Mouse (Mus musculus) C2C12 (cell line): Measurements from ENCODE around the gene Clasp1. TPM values are rescaled to one million over a fixed set of nuclear protein-coding genes. Genes with fewer than 3 reads are reported as not detected.

Experiments used
- H3K27me3 ChIP-seq: one replicate; pipeline ENCODE4 v1.6.1; 2011; ENCODE audit not compliant: control insufficient read depth, insufficient read depth, insufficient read length
- H3K36me3 ChIP-seq: one replicate; pipeline ENCODE4 v1.6.1; 2011; ENCODE audit not compliant: control insufficient read depth, insufficient read depth
- H3K4me3 ChIP-seq: one replicate; pipeline ENCODE4 v1.5.1; 2011; ENCODE audit warnings: mild to moderate bottlenecking, control low read depth; ENCODE audit not compliant: poor library complexity, insufficient read depth, severe bottlenecking
- H3K79me2 ChIP-seq: one replicate; pipeline ENCODE4 v1.6.1; 2011; ENCODE audit not compliant: control insufficient read depth, insufficient read depth
- H3K79me3 ChIP-seq: one replicate; pipeline ENCODE4 v1.6.1; 2011; ENCODE audit warnings: low read depth, control low read depth
- H3ac ChIP-seq: one replicate; pipeline ENCODE3; 2011; ENCODE audit warnings: low read depth; ENCODE audit not compliant: control insufficient read depth, insufficient read length
- CEBPB ChIP-seq: IDR thresholded peaks from one replicate; pipeline ENCODE4 v1.6.1; 2011; ENCODE audit warnings: low read depth, mild to moderate bottlenecking, control low read depth, moderate library complexity
- CTCF ChIP-seq: IDR thresholded peaks from one replicate; pipeline ENCODE4 v1.5.1; 2011; ENCODE audit not compliant: control insufficient read depth, insufficient read depth, insufficient read length
- FOSL1 ChIP-seq: IDR thresholded peaks from one replicate; pipeline ENCODE4 v1.8.0; 2011; ENCODE audit warnings: mild to moderate bottlenecking, low read length; ENCODE audit not compliant: poor library complexity, insufficient read depth, severe bottlenecking
- MAX ChIP-seq: IDR thresholded peaks from one replicate; pipeline ENCODE4 v1.6.1; 2011; ENCODE audit warnings: mild to moderate bottlenecking, control low read depth
- MYOD1 ChIP-seq: IDR thresholded peaks from one replicate; pipeline ENCODE4 v1.6.1; 2011; ENCODE audit warnings: low read depth; ENCODE audit not compliant: control insufficient read depth, insufficient read length
- MYOG ChIP-seq: IDR thresholded peaks from one replicate; pipeline ENCODE4 v1.6.1; 2011; ENCODE audit not compliant: control insufficient read depth, insufficient read length; ENCODE audit errors: extremely low read depth
- USF1 ChIP-seq: IDR thresholded peaks from one replicate; pipeline ENCODE4 v1.6.1; 2011; ENCODE audit warnings: low read depth, mild to moderate bottlenecking, control low read depth, moderate library complexity
- polyA plus RNA-seq: library from polyadenylated mRNA; unstranded; fragments of >200 nt; fragmentation: generic; extraction: Trizol; gene quantifications from one replicate; pipeline ENCODE4 v1.2.1, GENCODE M21; 2012; ENCODE audit warnings: missing spikeins

Clasp1 gene
- polyA plus RNA-seq, 1 experiment, result 19.4 TPM

DNA sequence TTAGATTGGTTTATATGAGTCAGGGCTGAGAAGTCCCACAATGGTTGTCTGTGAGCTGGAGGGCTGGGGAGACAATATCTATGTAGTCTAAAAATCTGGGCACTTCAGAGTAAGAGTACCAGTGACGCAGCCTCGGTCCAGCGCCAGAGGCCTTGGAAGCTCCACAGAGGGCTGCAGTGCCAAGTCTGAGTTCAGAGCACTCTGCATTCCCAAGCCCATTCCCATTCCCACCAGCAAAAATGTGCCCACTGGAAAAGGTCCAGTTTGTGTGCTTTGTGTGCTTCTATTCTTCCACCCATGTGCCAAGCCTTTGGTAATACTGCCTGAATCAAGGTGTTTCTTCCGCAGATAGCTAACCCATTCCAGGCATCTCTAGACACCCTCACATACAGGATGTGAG is 49.0 kb downstream of the Clasp1 start:
- Histone ChIP-seq H3K27me3 (no peaks in the 10 kb centered on the region), H3K79me2 (peaks cover 99% of the 10 kb centered on the region), H3K79me3 (peaks cover 71% of the 10 kb centered on the region), H3K4me3 (no peak overlapping the region), H3K36me3 (no peaks in the 10 kb centered on the region), H3ac (no peak overlapping the region)
- TF ChIP-seq MYOD1 (no peak), MYOG (no peak), CEBPB (no peak), USF1 (no peak), MAX (no peak), CTCF (no peak)

DNA sequence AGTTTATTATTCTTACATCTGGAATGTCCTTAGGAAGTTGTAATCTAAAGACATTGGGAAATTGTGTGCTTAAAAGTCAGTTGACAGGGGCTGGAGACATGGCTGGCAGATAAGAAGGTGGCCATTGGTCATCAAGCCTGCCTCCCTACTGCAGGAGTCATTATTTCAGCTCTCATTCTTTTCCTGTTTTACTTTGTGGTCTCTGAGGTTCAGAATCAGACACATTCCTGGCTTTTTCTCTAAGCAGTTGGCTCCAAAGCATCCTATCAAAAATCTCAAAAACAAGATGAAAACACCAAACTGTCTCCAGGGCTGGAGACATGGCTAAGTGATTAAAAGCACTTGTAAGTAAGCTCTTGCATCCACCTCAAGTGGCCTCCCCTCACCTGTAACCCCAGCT is 49.5 kb downstream of the Clasp1 start:
- H3K79me2 ChIP-seq, result peaks cover 99% of the 10 kb centered on the region
- H3K36me3 ChIP-seq, result no peaks in the 10 kb centered on the region
- TF ChIP-seq USF1, result no peak
- TF ChIP-seq CEBPB, result no peak
- no peak for TF ChIP-seq FOSL1
- no peak for TF ChIP-seq MAX
- TF ChIP-seq MYOD1, result no peak
- TF ChIP-seq CTCF, result no peak
- no peak for TF ChIP-seq MYOG
- no peak overlapping the region for H3ac ChIP-seq
- H3K79me3 ChIP-seq, result peaks cover 70% of the 10 kb centered on the region
- H3K4me3 ChIP-seq, result no peak overlapping the region
- no peaks in the 10 kb centered on the region for H3K27me3 ChIP-seq

DNA sequence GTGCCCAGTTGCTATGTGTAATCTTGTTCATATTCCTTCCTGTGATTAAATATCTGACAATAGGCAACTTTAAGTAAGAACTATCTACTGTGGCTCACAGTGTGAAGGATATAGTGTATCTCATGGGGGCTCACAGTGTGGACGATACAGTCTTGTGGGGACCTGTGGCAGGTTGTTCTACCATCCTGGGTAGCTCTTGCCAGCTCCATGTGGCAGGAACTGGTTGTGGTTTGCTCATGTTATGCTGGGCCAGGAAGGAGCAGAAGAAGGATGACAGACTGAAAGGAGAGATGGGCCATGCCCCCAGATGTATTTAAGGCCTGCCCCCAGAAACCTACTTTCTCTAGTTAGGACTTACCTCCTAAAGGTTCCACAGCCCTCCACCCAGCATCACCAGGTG is 51.7 kb downstream of the Clasp1 start:
- no peak for TF ChIP-seq FOSL1
- no peaks in the 10 kb centered on the region for H3K27me3 ChIP-seq
- peaks cover 99% of the 10 kb centered on the region for H3K79me2 ChIP-seq
- no peak overlapping the region for H3ac ChIP-seq
- H3K36me3 ChIP-seq, result no peaks in the 10 kb centered on the region
- H3K4me3 ChIP-seq, result no peak overlapping the region
- peaks cover 68% of the 10 kb centered on the region for H3K79me3 ChIP-seq

- Histone ChIP-seq H3ac (no peak overlapping the region), H3K79me2 (peaks cover 99% of the 10 kb centered on the region), H3K4me3 (no peak overlapping the region), H3K79me3 (peaks cover 65% of the 10 kb centered on the region), H3K27me3 (no peaks in the 10 kb centered on the region), H3K36me3 (no peaks in the 10 kb centered on the region)
- TF ChIP-seq FOSL1 (no peak), MYOG (no peak), CTCF (no peak), USF1 (no peak), CEBPB (no peak), MAX (no peak)
Measured at GRCm38 (mm10) chr1:118444420-118444819, 55.6 kb downstream of the Clasp1 start.

GRCm38 (mm10) chr1:118444988-118445387 is 56.1 kb downstream of the Clasp1 start:
- no peaks in the 10 kb centered on the region for H3K36me3 ChIP-seq
- peaks cover 99% of the 10 kb centered on the region for H3K79me2 ChIP-seq
- no peak for TF ChIP-seq CTCF
- TF ChIP-seq USF1, result no peak
- no peak for TF ChIP-seq MYOD1
- TF ChIP-seq FOSL1, result no peak
- TF ChIP-seq MAX, result no peak
- H3K27me3 ChIP-seq, result no peaks in the 10 kb centered on the region
- no peak overlapping the region for H3K4me3 ChIP-seq
- H3K79me3 ChIP-seq, result peaks cover 63% of the 10 kb centered on the region
- H3ac ChIP-seq, result no peak overlapping the region

DNA sequence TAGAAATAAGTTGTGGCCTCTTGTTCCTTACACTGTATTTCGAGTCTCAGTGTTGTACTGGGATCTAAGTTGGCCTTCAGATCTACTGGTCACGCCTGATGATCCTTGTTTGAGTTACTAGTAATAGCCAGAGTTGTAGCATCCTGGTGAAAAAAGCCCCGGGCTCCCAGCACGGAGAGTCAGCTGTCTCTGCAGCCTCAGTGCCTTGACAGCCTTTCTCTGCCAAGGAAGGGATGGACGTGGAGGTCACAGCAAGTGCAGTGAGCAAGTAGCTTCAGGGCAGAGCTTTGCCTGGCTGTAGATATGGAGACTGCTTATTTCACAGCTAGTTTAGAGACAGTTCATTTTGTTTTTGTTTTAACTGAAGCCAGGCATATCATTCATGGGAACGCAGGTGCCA is 56.6 kb downstream of the Clasp1 start:
- Histone ChIP-seq H3K36me3 (no peaks in the 10 kb centered on the region), H3ac (no peak overlapping the region), H3K4me3 (no peak overlapping the region), H3K79me2 (peaks cover 99% of the 10 kb centered on the region), H3K79me3 (peaks cover 63% of the 10 kb centered on the region), H3K27me3 (no peaks in the 10 kb centered on the region)
- TF ChIP-seq CTCF (no peak), MAX (no peak), USF1 (no peak), MYOD1 (no peak)
